Mouse (Mus musculus) urinary bladder, postnatal 36 days (tissue): ENCODE measurements around the gene Btbd11.

Experiments
- DNase-seq, 2 experiments: peaks; one replicate each; pipeline ENCODE4 v3.0.0; 2022; ENCODE audit warnings: low spot score in 2 of 2, mixed read lengths in 1 of 2

The Btbd11 gene

DNA sequence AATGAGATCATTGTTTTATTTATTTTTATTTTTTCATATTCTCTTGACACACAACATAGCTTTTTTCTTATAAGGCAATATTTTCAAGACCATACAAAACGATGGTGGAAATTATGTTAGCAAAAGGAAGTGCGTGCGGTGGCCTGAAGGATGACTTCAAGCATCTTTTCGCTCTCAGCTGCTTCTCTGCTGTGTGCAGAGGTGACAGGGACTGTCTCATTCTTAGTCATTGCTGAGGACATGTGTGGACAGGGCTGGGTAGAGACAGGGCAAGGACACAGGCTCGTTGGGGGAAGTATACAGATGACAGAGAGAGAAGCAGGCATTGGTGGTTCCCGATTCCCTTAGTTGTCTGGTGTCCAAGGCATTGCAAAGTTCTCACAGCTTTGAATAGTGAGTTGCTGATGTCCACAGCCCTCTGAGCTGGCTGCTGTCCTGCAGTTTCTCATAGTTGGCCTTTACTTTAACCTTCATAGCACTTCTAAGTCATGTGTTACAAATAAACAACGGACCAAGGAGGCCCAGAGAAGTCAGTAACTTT lies 135.7 kb downstream of the Btbd11 start:
- no peak for DNase-seq

DNA sequence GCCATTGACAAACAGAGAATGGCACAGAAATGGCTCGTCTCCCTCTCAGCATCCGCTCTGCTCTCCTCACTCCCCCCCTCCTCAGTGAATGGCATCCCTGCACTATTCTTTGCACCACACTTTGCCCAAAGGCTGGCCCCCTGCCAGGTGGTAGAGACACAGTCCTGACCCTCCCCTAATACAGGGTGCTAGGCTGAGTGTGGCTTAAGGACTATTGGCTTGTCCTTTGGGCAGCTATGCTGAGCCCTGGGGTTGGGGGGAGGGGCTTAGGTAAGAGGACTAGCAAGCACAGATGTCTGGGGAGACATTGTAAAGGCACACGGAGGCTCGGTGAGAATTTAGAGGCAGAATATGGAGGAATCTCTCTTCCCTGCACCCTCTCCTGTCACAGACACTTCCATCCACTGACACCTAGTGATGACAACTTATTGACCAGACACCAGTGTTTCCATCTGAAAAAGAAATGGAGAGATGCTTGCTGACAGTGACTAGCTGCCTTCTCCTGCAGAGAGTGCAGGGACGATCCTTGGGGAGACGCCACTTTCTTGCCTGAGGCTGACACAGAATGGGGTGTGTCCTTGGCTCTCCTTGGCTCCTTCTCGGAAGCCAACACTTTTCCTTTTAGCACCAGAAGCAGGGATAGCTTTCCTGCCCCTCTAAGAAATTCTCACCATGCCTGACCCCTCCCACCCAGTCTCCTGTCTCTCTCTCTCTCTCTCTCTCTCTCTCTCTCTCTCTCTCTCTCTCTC lies 138.8 kb downstream of the Btbd11 start:
- no peak for DNase-seq

DNA sequence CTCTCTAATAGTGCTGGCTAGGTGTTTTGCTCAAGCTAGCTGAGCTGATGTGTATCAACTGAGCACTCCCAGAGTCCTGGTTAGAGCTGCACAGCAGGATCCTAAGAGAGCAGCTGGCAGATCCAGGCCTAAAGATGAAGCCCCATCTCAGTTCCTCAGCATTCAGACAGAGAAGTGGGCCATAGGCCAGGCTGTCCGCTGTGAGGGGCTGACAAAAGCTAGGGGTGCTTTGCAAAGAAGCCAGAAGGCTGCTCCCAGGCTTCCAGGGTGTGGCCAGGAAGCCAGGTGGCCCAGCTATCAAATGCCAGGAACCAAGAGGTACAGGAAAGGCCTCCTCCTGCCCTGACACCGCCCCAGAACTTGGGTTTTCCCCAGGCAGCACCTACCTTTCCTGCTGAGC lies 140.0 kb downstream of the Btbd11 start:
- DNase-seq, result no peak

DNA sequence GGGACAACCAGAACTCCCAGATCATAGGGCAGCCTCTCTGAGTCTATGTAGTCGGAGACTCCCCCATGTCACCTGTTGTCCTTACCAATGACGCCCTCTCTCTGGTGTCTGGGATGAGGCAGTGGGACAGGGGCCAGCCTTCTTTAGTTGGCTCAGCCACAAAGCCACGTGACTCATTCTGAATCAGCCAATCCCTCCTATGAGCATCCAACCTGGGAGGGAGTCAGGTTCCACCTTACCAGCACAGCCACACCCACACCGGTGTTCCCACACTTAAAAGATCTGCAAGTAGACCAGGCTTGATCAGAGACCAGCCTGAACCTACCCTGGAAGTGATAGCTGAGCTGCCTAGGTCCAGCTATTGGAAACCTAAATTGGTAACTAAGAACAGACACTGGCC lies 141.1 kb downstream of the Btbd11 start:
- no peak for DNase-seq

DNA sequence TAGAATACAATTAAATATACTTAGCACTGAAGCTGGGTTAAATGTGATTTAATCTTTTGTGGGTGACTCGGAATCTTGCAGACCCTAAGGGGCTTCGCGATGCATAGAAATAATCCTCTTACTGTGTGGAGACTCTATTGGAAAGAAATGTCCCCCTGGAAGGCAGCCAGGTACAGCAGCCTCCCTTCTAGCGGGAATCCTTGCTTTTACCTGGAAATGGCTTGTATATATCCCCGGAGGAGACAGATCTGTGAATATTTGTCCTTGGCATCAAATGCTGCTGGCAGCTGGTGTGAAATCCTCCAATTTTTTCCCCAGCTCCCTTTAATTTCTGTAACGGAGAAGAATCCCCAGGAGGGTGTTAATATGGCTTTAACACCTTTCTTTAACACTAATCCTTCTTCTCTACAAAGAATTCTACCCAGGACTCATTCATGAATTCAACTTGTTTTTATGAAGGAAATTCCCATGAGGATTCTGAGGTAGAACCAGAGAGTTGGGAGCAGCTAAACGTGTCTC lies 146.6 kb downstream of the Btbd11 start:
- DNase-seq, result no peak

DNA sequence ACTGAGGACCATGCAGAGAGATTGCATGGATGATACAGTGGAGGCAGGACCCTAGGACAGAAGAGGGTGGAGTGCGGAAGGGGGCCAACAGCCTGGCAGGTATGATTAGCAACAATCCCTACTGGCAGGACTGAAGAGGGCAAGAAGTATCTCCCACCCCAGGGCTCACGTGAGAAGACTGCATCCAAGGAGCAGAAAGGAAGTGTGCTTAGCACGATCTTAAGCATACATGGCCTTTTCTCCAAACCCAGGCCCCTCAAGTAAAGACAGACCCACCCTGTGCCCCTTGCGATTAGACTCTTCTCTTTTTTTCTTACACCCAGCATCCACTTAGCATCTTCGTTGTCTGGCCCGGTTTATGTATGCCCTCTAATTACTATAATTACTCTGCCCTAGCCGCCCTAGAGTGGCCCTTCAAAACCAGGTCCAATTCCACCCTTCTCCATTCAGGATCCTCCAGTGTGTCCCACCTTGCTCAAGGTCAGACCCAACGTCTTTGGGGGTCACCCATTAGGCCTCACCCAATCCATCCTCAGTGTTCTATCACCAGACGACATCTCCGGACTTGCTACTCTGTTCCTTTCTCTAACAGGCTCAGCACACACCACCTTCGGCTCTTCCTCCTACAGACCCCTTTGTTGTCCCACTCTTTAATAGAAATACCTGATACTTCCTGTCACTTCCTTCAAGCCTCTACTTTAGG lies 151.6 kb downstream of the Btbd11 start:
- DNase-seq, result no peak

DNA sequence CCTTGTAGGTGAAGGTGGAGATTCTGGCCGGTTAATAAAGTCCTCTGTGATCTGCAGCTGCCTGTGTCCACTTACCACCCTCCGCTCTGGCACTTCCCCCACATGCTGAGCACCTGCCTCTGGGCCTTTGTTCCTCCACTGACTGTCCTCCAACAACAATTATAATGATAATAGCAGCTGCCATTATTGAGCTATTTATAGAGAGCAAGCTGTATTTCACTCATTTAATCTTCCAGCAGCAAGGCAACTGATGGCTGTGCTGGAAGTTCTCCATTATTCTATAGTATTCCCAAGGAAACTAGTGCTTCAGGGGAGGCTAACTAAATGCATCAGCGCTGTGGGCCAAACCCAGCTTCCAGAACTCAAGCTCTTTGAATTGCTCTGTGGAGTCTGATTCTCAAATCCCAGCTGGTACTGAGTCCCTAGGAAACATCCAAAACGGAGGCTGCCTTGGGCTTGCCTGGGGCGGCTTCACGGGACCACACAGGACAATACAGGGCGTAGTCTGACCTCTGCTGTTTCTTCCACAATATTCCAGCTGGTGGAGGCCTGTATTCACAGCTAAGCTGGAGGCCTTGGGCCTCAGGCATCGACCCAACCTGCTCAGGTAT lies 153.0 kb downstream of the Btbd11 start:
- DNase-seq, result no peak

DNA sequence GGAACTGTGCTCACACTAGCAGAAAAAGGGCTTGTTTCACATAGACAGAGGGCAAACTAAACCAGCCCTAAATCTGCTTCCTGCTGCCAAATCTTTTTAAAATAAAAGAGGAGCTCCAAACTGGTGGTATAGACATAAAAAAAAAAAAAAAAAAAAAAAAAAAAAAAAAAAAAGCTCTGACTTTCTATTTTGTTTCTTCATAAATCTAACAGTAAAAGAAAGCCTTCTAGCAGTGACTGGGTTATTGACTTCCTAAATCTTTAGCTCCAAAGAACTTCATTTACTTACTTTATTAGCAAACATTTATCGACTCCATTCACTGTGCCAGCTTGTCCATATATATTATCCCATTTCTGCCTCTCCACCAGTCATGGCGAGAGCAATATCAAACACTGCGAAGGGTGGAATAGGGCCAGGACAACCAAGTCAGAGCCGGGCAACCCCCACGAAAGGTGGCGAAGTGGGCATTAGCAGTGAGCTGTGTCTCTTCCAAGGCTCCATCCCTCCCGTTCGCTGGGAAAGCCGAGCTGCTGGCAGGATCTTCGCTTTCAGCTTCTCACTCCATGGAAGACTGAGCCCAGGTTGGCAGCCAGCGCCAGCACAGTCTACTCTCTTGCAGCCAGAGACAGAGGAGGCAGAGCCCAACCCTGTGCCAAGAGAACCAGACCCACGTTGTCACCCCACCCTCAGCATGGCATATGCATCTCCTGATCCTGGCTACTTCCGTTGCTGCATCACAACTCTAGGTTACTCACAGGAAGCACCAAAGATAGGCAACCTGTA lies 153.9 kb downstream of the Btbd11 start:
- DNase-seq, result no peak

DNA sequence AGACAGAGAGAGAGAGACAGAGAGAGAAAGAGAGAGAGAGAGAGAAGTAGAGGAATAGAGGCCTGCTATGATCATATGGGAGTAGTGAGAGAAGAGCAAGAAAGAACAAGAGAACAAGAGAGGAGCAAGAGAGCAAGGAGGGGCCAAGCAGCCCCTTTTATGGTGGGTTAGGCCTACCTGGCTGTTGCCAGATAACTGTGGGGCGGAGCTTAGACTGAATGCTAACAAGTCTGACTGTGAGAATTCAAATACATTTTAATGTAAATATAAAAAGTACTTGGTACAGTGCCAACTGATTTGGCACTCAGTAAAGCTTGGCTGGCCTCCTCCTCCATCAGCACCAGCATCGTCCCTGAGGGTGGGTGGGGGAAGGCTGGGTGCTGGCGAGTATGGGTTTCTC lies 154.9 kb downstream of the Btbd11 start:
- no peak for DNase-seq

DNA sequence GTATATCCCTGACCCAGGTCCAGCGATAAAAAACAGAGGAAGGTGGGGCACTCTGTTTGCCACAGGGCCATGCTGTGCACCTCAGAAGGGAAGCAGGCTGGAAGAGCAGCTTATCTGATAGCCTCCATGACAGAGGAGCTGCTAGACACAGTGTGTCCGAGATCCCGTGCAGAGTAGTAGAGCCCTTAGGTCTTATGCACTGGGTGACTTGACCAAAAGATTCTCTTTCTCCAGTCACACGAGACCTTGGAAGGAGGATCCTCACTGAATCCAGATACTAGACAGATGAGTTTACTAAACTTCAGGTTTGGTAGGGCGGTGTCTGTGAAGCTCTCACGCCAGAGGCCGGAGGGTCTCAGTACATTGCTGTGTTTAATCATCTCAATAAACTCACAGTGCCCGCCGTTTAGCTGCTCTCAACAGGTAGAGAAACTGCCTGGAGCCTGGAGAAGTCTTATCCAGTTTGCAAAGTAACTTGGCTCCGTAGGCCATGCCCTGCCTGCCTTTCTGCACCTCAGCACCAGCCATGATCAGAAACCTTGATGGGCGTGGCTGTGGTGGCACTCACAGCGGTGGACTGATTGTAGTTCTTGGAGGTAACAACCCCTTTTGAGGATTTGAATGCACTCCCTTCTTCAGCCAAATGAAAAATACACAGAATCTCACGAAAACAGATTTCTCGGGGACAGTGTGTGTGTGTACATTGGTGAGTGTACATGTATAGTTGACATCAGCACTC lies 155.4 kb downstream of the Btbd11 start:
- DNase-seq, result no peak

DNA sequence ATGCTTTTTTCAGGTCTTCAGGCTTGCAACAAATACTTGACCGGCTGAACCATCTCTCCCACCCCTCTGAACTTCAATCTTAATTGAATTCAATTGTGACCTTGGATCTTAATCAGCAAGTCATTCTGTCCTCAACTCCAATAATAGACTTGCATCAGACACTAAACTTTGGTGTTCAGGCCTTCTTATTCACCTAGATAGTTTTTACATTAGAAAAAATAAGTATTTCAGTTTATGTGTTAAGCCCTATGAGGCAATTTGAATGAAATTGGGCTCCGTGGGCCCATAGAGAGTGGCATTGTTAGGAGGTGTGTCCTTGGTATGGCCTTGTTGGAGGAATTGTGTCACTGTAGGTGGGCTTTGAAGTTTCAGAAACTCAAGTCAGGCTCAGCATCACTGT lies 156.7 kb downstream of the Btbd11 start:
- DNase-seq, result no peak

DNA sequence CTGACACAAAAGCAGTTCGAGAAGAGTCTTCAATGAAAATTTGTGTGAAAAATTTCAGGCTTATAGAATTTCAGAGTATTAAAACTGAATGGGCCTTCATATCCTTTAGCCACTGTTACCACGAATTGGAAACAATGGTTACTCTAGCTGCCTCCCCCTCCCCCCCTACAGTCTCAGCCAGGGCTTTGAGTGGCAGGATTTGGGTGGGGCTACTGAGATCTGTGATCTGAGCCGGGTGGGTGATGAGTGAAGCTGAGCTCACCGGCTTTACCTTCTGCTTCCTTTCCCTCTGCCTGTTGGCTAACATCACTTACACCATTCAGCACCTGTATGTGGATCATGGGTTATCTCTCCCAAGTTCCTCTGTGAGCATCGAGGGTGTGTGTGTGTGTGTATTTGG lies 158.4 kb downstream of the Btbd11 start:
- no peak for DNase-seq

DNA sequence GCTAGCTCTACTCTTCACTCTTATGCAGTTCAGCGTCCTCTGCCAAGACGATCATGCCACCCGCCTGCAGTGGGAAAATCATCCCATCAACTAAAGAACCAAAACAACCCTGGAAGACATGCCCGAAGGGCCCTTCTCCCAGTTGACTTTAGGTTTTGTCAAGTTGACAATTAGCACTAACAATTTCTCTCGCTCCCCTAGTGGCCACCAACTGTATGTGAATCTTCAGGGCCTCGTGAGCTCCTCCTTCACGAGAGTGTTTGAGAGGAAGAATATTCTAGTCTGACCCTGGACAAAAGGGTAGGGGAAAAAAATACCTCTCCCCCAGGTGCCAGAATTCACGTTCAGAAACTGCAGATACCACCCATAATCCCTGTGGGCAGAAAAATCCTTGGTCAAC lies 168.6 kb downstream of the Btbd11 start:
- no peak for DNase-seq

DNA sequence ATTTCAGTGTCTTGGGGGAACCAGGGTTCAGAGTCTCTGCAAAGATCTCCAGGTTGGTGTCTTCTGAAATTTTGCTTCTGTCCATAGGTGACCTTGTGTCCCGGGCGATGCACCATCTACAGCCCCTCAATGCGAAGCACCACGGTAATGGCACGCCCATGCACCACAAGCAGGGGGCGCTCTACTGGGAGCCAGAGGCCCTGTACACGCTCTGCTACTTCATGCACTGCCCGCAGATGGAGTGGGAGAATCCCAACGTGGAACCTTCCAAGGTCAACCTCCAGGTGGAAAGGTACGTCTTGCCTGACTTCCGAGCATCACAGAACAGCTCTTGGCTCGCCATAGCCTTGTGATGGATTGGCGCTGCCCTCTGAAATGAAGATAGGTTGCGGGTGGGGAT lies 174.8 kb downstream of the Btbd11 start:
- DNase-seq, result no peak

DNA sequence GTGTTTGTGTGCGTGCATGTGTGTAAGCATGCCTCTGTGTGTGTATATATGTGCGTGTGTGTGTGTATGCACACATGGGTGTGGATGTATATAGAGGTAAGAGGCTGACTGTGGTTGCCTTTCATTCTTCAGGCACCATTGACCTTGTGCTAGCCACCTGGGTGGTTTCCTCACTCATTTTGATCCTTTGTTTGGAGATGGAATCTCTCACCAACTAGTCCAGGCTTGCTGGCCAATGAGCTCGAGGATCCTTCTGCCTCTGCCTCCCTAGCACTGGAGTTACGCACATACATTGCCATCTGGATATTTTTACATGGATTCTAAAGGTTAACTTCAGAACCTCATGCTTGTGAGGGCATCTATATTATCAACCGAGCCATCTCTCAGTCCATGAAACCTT lies 184.8 kb downstream of the Btbd11 start:
- no peak for DNase-seq

DNA sequence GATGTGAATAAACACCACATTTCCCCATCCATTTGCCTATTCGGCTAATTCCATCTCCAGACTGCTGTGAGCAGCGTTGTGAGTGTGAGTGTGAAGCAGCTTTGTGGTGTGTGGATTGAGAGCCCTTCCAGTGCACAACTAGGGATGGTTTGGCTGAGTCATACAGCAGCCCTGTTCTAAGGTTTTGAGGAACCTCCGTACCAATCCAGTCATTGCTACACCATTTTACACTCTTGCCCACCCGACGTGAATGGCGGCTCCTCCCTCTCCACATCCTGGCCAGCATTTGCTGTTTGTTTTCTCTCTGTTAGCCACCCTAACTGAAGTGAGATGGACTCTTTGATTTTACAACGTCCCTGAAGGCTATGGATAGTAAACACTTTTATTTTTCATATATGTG lies 186.0 kb downstream of the Btbd11 start:
- no peak for DNase-seq

DNA sequence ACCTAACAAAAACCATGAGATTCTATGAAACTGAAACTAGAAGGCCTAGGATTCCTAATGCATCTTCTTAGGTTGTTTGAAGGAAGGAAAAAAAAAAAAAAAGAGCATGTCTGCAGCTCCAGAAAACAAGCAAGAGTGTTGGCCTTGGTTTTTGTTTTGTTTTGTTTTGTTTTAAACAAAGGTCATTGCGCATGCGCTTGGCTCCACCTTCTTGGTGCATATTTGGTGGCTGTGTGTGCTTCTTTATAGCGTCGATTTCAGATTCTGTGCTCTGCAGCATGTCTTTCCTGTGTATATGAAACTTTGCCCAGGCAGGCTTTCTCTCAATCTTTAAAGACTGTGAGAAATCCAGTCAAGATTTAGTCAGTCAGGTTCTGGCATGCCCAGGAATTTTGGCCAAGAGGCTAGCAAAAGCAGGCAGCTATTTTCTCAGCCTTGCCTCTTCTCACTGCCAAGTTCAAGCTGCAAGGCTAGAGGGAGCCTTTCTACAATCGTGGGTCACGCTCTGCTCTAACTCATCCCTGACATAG lies 191.3 kb downstream of the Btbd11 start:
- peak; percentile 21 to 52 for DNase-seq

DNA sequence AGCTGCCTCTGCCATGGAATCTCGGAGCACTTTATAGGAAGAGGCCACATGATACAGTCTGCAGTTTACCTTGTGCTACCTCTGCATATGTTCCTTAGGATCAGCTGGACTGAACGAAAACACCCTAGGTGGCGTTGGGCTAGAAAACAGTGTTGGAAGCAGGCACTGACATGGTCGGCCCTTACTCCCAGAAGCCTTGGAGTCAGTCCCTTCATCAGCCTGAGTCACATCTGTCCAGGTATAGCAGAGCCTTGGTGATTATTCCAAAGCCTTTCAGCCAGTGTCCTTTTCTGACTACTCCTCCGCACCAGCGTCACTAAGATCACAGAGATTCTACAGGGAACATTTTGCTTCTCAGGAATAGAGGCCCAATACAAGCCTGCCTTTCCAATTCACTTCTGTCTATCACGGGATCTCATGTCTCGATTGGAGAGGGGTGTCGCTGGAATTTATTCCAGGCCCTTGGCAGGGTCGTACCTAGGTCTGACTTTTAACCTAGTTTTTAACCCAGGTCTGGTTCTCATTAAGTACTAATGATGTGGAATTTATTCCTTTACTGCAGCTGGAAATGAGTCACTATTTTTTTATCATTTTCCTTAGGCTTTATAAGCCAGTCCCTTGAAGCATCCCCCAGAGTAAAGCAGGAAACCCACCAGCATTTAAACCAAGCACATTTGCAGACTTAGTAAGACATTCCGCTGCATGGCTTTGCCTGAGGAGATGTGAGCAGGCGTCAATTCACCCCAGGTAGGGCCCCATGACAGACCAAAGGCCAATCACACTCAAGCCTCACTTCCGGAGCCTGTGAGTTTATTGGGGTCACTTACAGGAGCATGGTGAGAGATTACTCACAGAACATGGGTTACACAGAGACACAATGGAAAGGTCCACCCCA lies 192.2 kb downstream of the Btbd11 start:
- no peak for DNase-seq

DNA sequence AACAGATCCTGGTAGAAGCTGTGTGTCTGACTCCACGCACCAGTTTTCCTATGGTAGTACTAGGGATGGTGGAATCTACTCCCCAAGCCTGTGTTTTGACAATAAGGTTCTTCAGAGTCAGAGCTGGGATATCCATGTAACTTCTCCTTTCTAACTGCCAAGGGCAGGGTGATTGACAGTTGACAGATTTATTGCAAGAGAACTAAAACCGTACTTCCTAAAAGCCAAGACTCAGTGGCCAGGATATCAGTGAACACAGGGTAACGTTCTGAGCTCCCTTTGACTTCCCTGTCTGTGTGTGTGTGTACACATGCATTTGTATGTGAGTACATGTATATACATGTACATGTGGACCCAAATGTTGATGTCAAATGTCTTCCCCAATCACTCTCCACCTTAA lies 201.1 kb downstream of the Btbd11 start:
- no peak for DNase-seq

DNA sequence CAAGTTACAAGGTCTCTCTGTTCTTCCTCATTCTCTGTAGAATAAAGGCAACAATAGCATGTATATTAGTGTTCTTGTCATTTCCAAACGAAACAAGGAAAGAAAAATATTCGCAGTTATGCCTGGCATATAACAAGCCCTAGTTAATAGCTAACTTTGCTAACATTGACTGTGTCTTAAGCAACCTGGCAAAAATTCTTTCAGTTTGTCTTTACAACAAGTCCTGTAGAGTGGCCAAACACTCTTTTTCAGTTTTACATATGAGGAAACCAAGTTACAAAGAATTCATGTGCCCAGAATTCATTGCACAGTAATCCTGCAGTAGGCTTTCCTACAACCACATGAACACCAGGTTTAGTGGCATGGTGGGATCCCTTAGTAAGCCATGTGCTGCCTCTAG lies 203.4 kb downstream of the Btbd11 start:
- no peak for DNase-seq
